Mouse (Mus musculus) lung, embryonic 15.5 days (tissue): ENCODE measurements around the gene Agbl1. TPM values are rescaled to one million over a fixed set of nuclear protein-coding genes. Genes with fewer than 3 reads are reported as not detected.

Source experiments
- ATAC-seq: fragments of 200-750 bp; cut with Nextera tagmentation; 2 replicates; pipeline ENCODE4 v1.8.0; 2017; ENCODE audit warnings: moderate number of reproducible peaks, borderline replicate concordance; ENCODE audit not compliant: low FRiP score, low TSS enrichment; ENCODE audit errors: extremely low read depth
- H3K27ac ChIP-seq: fragments of 300-500 bp; sonication (generic); 2 replicates; pipeline ENCODE4 v1.5.1; 2015; ENCODE audit warnings: moderate library complexity, mild to moderate bottlenecking, inconsistent platforms
- H3K27me3 ChIP-seq: fragments of 300-500 bp; sonication (generic); 2 replicates; pipeline ENCODE4 v1.6.1; 2015; ENCODE audit warnings: inconsistent platforms
- H3K36me3 ChIP-seq: fragments of 300-500 bp; sonication (generic); 2 replicates; pipeline ENCODE4 v1.6.1; 2015; ENCODE audit warnings: inconsistent platforms
- H3K4me1 ChIP-seq: fragments of 300-500 bp; sonication (generic); 2 replicates; pipeline ENCODE4 v1.6.1; 2015; ENCODE audit warnings: inconsistent platforms
- H3K4me2 ChIP-seq: fragments of 300-500 bp; sonication (generic); 2 replicates; pipeline ENCODE4 v1.6.1; 2015; ENCODE audit warnings: inconsistent platforms, mild to moderate bottlenecking, moderate library complexity
- H3K4me3 ChIP-seq: fragments of 300-500 bp; sonication (generic); 2 replicates; pipeline ENCODE4 v1.5.1; 2015; ENCODE audit warnings: mild to moderate bottlenecking, inconsistent platforms
- H3K9ac ChIP-seq: fragments of 300-500 bp; sonication (generic); 2 replicates; pipeline ENCODE4 v1.6.1; 2015; ENCODE audit warnings: inconsistent platforms
- H3K9me3 ChIP-seq: fragments of 300-500 bp; sonication (generic); 2 replicates; pipeline ENCODE4 v1.6.1; 2016; ENCODE audit warnings: inconsistent platforms
- WGBS: fragments of 180-500 bp; shearing (Covaris S2); methylation state at CpG from one replicate; pipeline ENCODE4 v1.1.7; 2015; 5-methylcytosine and 5-hydroxymethylcytosine counted together
- polyA plus RNA-seq: library from polyadenylated mRNA; unstranded; fragments of >200 nt; fragmentation: Nextera tagmentation; extraction: Ambion mirVana; gene quantifications from 2 replicates; pipeline ENCODE4 v1.2.1, GENCODE M21; 2015

Agbl1 gene
- polyA plus RNA-seq, 1 experiment from 2014 or later = 0.05 TPM

- Histone ChIP-seq H3K27me3 (no peaks in the 10 kb centered on the region), H3K4me2 (no peak overlapping the region), H3K9me3 (no peaks in the 10 kb centered on the region), H3K36me3 (no peaks in the 10 kb centered on the region), H3K9ac (no peak overlapping the region), H3K4me1 (no peaks in the 10 kb centered on the region), H3K4me3 (no peak overlapping the region), H3K27ac (no peak overlapping the region)
- 76% methylated on average over 2 of the region's 2 CpGs for WGBS
- no peak for ATAC-seq
Observed at GRCm38 (mm10) chr7:76485546-76485945, 255.9 kb downstream of the Agbl1 start.

- H3K36me3 ChIP-seq = no peaks in the 10 kb centered on the region
- ATAC-seq = no peak
- no peak overlapping the region for H3K27ac ChIP-seq
- no peaks in the 10 kb centered on the region for H3K4me1 ChIP-seq
- no peak overlapping the region for H3K4me2 ChIP-seq
- WGBS = 58% methylated on average over 5 of the region's 5 CpGs
- H3K9ac ChIP-seq = no peak overlapping the region
- H3K27me3 ChIP-seq = no peaks in the 10 kb centered on the region
- no peaks in the 10 kb centered on the region for H3K9me3 ChIP-seq
- H3K4me3 ChIP-seq = no peak overlapping the region
Observed at GRCm38 (mm10) chr7:76487519-76487918, 257.8 kb downstream of the Agbl1 start.

GRCm38 (mm10) chr7:76524291-76524690 is 294.6 kb downstream of the Agbl1 start:
- Histone ChIP-seq H3K4me3 (no peak overlapping the region), H3K4me2 (no peak overlapping the region), H3K9me3 (no peaks in the 10 kb centered on the region), H3K9ac (no peak overlapping the region), H3K27me3 (no peaks in the 10 kb centered on the region), H3K27ac (no peak overlapping the region), H3K4me1 (no peaks in the 10 kb centered on the region), H3K36me3 (no peaks in the 10 kb centered on the region)
- WGBS = 32% methylated on average over 3 of the region's 3 CpGs
- ATAC-seq = no peak

GRCm38 (mm10) chr7:76546456-76546855 is 316.8 kb downstream of the Agbl1 start:
- no peaks in the 10 kb centered on the region for H3K36me3 ChIP-seq
- H3K4me2 ChIP-seq = no peak overlapping the region
- H3K9me3 ChIP-seq = no peaks in the 10 kb centered on the region
- no peak overlapping the region for H3K27ac ChIP-seq
- ATAC-seq = no peak
- no peak overlapping the region for H3K9ac ChIP-seq
- 49% methylated on average over 2 of the region's 2 CpGs for WGBS
- no peaks in the 10 kb centered on the region for H3K4me1 ChIP-seq
- no peaks in the 10 kb centered on the region for H3K27me3 ChIP-seq
- no peak overlapping the region for H3K4me3 ChIP-seq

- Histone ChIP-seq H3K4me1 (no peaks in the 10 kb centered on the region), H3K4me3 (no peak overlapping the region), H3K36me3 (no peaks in the 10 kb centered on the region), H3K4me2 (no peak overlapping the region), H3K27me3 (no peaks in the 10 kb centered on the region), H3K9me3 (no peaks in the 10 kb centered on the region), H3K9ac (no peak overlapping the region), H3K27ac (no peak overlapping the region)
- no peak for ATAC-seq
Observed at GRCm38 (mm10) chr7:76547313-76547712, 317.6 kb downstream of the Agbl1 start.

DNA sequence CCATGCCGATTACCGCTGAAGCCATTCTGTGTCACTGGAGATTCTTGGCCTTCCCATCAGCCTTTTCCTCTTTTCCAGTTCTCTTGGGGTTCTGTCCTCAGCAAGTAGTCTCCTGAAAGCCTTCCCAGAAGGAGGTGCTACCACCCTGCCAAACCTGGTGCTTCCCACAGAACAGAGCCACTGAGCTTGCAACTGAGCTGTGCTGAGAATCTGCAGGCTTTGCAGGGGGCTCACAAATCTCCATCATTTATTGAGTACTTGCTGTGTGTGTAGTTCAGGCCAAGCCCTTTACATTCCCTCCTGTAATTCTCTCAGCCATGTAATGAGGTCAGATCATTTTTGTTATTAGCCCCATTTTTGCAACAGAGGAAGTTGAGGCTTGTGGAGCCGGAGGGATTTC is 322.2 kb downstream of the Agbl1 start:
- H3K4me1 ChIP-seq = no peaks in the 10 kb centered on the region
- 79% methylated on average over 3 of the region's 3 CpGs for WGBS
- no peaks in the 10 kb centered on the region for H3K9me3 ChIP-seq
- H3K27me3 ChIP-seq = no peaks in the 10 kb centered on the region
- no peaks in the 10 kb centered on the region for H3K36me3 ChIP-seq
- no peak for ATAC-seq
- H3K4me3 ChIP-seq = no peak overlapping the region
- no peak overlapping the region for H3K27ac ChIP-seq
- H3K4me2 ChIP-seq = no peak overlapping the region
- H3K9ac ChIP-seq = no peak overlapping the region

GRCm38 (mm10) chr7:76560564-76561258 is 331.0 kb downstream of the Agbl1 start:
- ATAC-seq = no peak
- H3K4me1 ChIP-seq = no peaks in the 10 kb centered on the region
- H3K27ac ChIP-seq = no peak overlapping the region

DNA sequence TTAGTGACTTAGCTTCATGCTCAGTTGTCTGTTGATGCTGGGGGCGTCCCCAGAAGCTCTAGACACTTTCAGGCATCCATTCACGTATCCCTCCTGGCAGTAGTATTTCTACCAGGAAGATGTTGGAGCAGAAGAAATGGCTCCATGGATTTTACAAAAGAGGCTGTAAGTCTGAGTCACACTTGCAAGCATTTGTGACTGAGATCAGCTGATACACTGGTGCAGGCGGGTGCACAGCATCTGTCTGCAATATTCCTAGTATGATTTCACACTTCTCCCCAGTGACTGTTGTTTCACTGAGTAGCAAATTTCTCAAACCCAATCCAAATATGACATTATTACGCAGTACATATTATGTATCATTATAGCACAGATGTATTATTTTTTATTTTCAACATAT is 332.8 kb downstream of the Agbl1 start:
- no peak overlapping the region for H3K9ac ChIP-seq
- 66% methylated on average over 4 of the region's 4 CpGs for WGBS
- no peak overlapping the region for H3K4me2 ChIP-seq
- no peaks in the 10 kb centered on the region for H3K27me3 ChIP-seq
- H3K36me3 ChIP-seq = no peaks in the 10 kb centered on the region
- ATAC-seq = no peak
- no peaks in the 10 kb centered on the region for H3K9me3 ChIP-seq
- no peak overlapping the region for H3K27ac ChIP-seq
- no peaks in the 10 kb centered on the region for H3K4me1 ChIP-seq
- no peak overlapping the region for H3K4me3 ChIP-seq

More at GRCm38 (mm10) chr7:76560564-76561258, 331.0 kb downstream of the Agbl1 start:
- Histone ChIP-seq H3K9me3 (no peaks in the 10 kb centered on the region), H3K36me3 (no peaks in the 10 kb centered on the region), H3K4me2 (no peak overlapping the region), H3K9ac (no peak overlapping the region), H3K4me3 (no peak overlapping the region), H3K27me3 (no peaks in the 10 kb centered on the region)

DNA sequence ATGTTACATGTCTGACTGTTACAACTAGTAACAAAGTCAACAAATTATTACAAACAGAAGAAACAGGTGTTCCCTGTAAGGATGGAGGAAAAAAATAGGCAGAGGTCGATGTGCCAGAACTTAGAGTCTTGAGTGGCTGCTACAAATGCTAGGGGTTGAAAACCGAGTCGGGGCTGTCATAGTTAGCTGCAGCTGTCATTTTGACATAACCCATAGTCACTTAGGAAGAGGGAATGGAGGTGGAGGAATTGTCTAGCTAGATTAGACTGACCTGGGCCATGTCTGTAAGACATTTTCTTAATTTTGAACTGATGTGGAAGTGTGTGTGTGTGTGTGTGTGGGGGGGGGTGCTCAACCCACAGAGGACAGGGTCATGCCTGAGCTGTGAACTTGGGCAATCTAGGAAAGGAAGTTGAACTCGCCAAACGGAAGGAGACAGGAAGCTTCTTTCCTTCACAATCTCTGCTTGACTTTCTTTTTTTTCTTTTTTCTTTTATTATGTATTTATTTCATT is 364.9 kb downstream of the Agbl1 start:
- 50% methylated on average over 5 of the region's 5 CpGs for WGBS
- ATAC-seq = no peak
- no peak overlapping the region for H3K4me3 ChIP-seq
- H3K9me3 ChIP-seq = no peaks in the 10 kb centered on the region
- no peak overlapping the region for H3K4me2 ChIP-seq
- no peaks in the 10 kb centered on the region for H3K36me3 ChIP-seq
- H3K4me1 ChIP-seq = no peaks in the 10 kb centered on the region
- H3K27me3 ChIP-seq = no peaks in the 10 kb centered on the region
- no peak overlapping the region for H3K27ac ChIP-seq
- no peak overlapping the region for H3K9ac ChIP-seq

DNA sequence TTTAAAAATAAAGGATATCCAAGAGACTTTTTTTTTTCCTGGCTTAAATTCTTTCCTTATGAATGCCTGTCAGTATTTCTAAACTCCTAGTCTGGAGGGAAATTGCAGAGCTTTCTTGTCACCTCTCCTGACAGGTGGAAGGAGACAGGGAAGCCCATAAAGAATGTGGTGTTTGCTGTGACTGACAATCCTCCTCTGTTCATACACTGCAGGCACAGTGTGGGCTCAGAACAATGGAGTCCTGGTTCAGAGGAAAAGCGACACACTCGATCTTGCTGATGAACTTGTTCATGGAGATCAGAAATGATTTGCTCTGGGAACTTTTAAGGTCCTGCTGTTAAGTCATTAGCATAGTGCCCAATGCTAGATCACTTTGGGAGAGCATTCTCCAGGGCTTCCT is 368.1 kb downstream of the Agbl1 start:
- Histone ChIP-seq H3K27me3 (no peaks in the 10 kb centered on the region), H3K27ac (no peak overlapping the region), H3K36me3 (no peaks in the 10 kb centered on the region), H3K9me3 (no peaks in the 10 kb centered on the region), H3K4me3 (no peak overlapping the region), H3K4me1 (no peaks in the 10 kb centered on the region), H3K4me2 (no peak overlapping the region), H3K9ac (no peak overlapping the region)
- 43% methylated on average over 2 of the region's 2 CpGs for WGBS
- ATAC-seq = no peak

GRCm38 (mm10) chr7:76600050-76600690 is 370.5 kb downstream of the Agbl1 start:
- Histone ChIP-seq H3K9ac (no peak overlapping the region), H3K4me3 (no peak overlapping the region), H3K27me3 (no peaks in the 10 kb centered on the region), H3K4me1 (no peaks in the 10 kb centered on the region), H3K4me2 (no peak overlapping the region), H3K36me3 (no peaks in the 10 kb centered on the region), H3K27ac (no peak overlapping the region), H3K9me3 (no peaks in the 10 kb centered on the region)
- WGBS = 76% methylated on average over 2 of the region's 2 CpGs
- ATAC-seq = no peak

GRCm38 (mm10) chr7:76629528-76629927 is 399.8 kb downstream of the Agbl1 start:
- ATAC-seq = no peak
- H3K9me3 ChIP-seq = no peaks in the 10 kb centered on the region

More at GRCm38 (mm10) chr7:76629528-76629927, 399.8 kb downstream of the Agbl1 start:
- H3K27me3 ChIP-seq = no peaks in the 10 kb centered on the region
- H3K4me2 ChIP-seq = no peak overlapping the region
- H3K27ac ChIP-seq = no peak overlapping the region
- H3K4me1 ChIP-seq = no peaks in the 10 kb centered on the region
- no peaks in the 10 kb centered on the region for H3K36me3 ChIP-seq
- no peak overlapping the region for H3K9ac ChIP-seq
- H3K4me3 ChIP-seq = no peak overlapping the region
